Mouse (Mus musculus): ENCODE results near the gene Ggt7.

DNA sequence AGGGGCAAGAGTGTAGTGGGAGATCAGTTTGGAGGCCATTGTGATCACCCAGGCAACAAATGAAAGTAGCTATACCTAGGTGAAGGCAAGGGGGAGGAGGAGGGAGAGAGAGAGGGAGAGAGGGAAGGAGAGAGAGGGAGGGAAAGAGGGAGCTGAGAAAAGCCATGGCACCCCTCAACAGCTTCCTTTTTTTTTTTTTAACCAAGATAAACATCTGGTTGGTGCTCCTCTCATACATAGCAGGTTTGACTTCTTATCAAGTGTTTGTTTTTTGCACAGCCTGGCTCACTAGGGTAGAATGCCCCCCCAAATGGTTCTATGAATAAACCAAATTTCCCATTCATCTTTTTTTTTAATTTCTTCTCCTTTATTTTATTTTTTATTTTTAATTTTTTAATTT, 18.3 kb upstream of the Ggt7 start:
- TF ChIP-seq CTCF (IDR thresholded peaks at IDR 0.05; ENCODE audit: borderline replicate concordance, extremely low read depth, insufficient read depth, insufficient read length) (no peak), POLR2A (IDR thresholded peaks at IDR 0.05; ENCODE audit: borderline replicate concordance, extremely low read depth, insufficient read depth, insufficient read length, poor library complexity, severe bottlenecking) (no peak)
